Mouse (Mus musculus) induced T-regulatory cell, adult 2 months (primary cell): Measurements from ENCODE around the gene Pfdn4.

Experiments used
- DNase-seq: peaks from one replicate; pipeline ENCODE4 v3.0.0-alpha.2; 2012; ENCODE audit warnings: low read depth

Gene Pfdn4

GRCm38 (mm10) chr2:170549146-170549545, 52.9 kb downstream of the Pfdn4 start:
- DNase-seq: no peak

GRCm38 (mm10) chr2:170550240-170550639, 54.0 kb downstream of the Pfdn4 start:
- no peak for DNase-seq

- DNase-seq: no peak
Measured at GRCm38 (mm10) chr2:170552088-170552487, 55.9 kb downstream of the Pfdn4 start.

GRCm38 (mm10) chr2:170563956-170564855, 68.0 kb downstream of the Pfdn4 start:
- DNase-seq: no peak

- DNase-seq: no peak
Measured at GRCm38 (mm10) chr2:170564995-170565394, 68.8 kb downstream of the Pfdn4 start.
